Mouse (Mus musculus) midbrain, embryonic 12.5 days (tissue): ENCODE data around the gene Slc12a1. TPM values are rescaled to one million over a fixed set of nuclear protein-coding genes. Genes with fewer than 3 reads are reported as not detected.

Experiments used
- ATAC-seq: fragments of 200-750 bp; cut with Nextera tagmentation; 2 replicates; pipeline ENCODE4 v1.8.0; 2017; ENCODE audit warnings: low read depth, moderate TSS enrichment, moderate library complexity; ENCODE audit not compliant: low FRiP score
- H3K27ac ChIP-seq: fragments of 300-500 bp; sonication (generic); replicated peaks from 2 replicates; pipeline ENCODE4 v1.5.1; 2016; ENCODE audit warnings: mild to moderate bottlenecking
- H3K27me3 ChIP-seq: fragments of 300-500 bp; sonication (generic); 2 replicates; pipeline ENCODE4 v1.6.1; 2016; ENCODE audit warnings: mild to moderate bottlenecking
- H3K36me3 ChIP-seq: fragments of 300-500 bp; sonication (generic); 2 replicates; pipeline ENCODE4 v1.6.1; 2016
- H3K4me1 ChIP-seq: fragments of 300-500 bp; sonication (generic); 2 replicates; pipeline ENCODE4 v1.6.1; 2016
- H3K4me2 ChIP-seq: fragments of 300-500 bp; sonication (generic); replicated peaks from 2 replicates; pipeline ENCODE4 v1.6.1; 2016; ENCODE audit warnings: mild to moderate bottlenecking, moderate library complexity
- H3K4me3 ChIP-seq: fragments of 300-500 bp; sonication (generic); 2 replicates; pipeline ENCODE4 v1.5.1; 2016; ENCODE audit warnings: mild to moderate bottlenecking
- H3K9ac ChIP-seq: fragments of 300-500 bp; sonication (generic); replicated peaks from 2 replicates; pipeline ENCODE4 v1.6.1; 2016; ENCODE audit warnings: mild to moderate bottlenecking, moderate library complexity
- H3K9me3 ChIP-seq: fragments of 300-500 bp; sonication (generic); 2 replicates; pipeline ENCODE4 v1.6.1; 2016; ENCODE audit warnings: mild to moderate bottlenecking
- WGBS: fragments of 180-500 bp; shearing (Covaris S2); methylation state at CpG from one replicate; pipeline ENCODE4 v1.1.7; 2016; 5-methylcytosine and 5-hydroxymethylcytosine counted together
- polyA plus RNA-seq: library from polyadenylated mRNA; unstranded; fragments of >200 nt; fragmentation: Nextera tagmentation; extraction: Ambion mirVana; gene quantifications from 2 replicates; pipeline ENCODE4 v1.2.1, GENCODE M21; 2016

The Slc12a1 gene
- polyA plus RNA-seq, 1 experiment from 2014 or later: not detected

DNA sequence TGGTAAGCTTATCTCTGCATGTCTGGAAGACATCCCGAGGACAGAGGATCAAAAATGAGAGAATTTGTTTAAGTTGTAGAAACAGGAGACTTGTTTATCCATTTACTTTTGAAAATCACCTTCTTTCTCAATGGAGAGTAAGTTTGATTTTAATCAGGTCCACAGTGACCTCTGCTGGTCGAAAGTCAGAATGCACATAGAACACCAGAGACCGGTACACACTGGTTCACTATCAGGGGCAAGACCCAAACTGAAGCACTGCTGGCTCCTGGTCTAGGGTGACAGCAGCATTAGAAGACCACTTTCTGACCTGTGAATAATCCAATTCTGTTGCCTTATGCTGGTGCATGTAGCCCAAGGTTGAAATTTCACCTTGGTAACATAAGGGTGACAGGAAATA is 62.3 kb downstream of the Slc12a1 start:
- Histone ChIP-seq H3K27me3 (no peaks in the 10 kb centered on the region), H3K9me3 (no peaks in the 10 kb centered on the region), H3K9ac (no peak overlapping the region), H3K36me3 (no peaks in the 10 kb centered on the region), H3K4me1 (no peaks in the 10 kb centered on the region), H3K4me2 (no peak overlapping the region), H3K27ac (no peak overlapping the region), H3K4me3 (no peak overlapping the region)
- 4% methylated on average over 3 of the region's 3 CpGs for WGBS
- ATAC-seq: peak; percentile 49; the same call in 1 of the 2 replicates

DNA sequence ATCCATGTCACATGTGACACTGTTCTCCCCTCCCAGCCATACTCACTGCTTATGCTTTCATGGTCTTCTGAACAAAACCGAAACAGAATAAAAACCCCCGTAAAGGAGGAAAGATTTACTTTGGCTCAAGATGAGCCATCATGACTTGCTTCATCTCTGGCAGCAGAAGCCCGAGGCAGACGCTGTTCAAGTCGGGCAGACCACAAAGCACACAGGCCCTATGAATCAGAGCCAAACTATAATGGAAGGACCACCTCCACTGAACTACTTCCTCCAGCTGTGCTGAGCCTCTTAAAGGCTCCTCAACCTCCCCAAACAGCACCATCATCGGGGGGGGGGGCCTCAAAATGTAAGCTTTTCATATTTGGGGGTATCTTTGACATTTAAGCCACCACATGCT is 65.0 kb downstream of the Slc12a1 start:
- H3K9me3 ChIP-seq: no peaks in the 10 kb centered on the region
- no peak for ATAC-seq
- no peaks in the 10 kb centered on the region for H3K27me3 ChIP-seq
- no peak overlapping the region for H3K9ac ChIP-seq
- H3K4me3 ChIP-seq: no peak overlapping the region
- WGBS: 78% methylated on average over 6 of the region's 6 CpGs
- no peak overlapping the region for H3K4me2 ChIP-seq
- no peak overlapping the region for H3K27ac ChIP-seq
- H3K4me1 ChIP-seq: no peaks in the 10 kb centered on the region
- no peaks in the 10 kb centered on the region for H3K36me3 ChIP-seq

DNA sequence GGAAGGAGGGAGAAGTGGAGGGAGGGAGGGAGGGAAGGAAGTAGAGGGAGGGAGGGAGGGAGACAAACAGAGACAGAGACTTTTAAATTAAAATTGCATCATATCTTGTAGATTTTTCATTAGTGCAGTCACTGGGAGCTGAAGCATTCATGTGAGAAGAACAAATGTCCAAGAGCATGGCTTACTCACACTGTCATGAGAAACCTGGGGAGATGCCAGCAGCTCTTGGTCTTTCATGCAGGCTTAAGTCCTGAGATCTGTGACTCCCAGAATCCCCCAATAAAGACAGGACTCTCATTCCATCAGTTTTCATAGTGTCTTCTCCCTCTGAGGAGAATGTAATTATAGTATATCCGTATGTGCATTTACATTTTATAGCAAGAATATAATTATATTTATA is 66.3 kb downstream of the Slc12a1 start:
- Histone ChIP-seq H3K36me3 (no peaks in the 10 kb centered on the region), H3K9me3 (no peaks in the 10 kb centered on the region), H3K4me2 (no peak overlapping the region), H3K4me1 (no peaks in the 10 kb centered on the region), H3K4me3 (no peak overlapping the region), H3K27me3 (no peaks in the 10 kb centered on the region), H3K27ac (no peak overlapping the region), H3K9ac (no peak overlapping the region)
- 82% methylated on average over 1 of the region's 1 CpGs for WGBS
- ATAC-seq: no peak

DNA sequence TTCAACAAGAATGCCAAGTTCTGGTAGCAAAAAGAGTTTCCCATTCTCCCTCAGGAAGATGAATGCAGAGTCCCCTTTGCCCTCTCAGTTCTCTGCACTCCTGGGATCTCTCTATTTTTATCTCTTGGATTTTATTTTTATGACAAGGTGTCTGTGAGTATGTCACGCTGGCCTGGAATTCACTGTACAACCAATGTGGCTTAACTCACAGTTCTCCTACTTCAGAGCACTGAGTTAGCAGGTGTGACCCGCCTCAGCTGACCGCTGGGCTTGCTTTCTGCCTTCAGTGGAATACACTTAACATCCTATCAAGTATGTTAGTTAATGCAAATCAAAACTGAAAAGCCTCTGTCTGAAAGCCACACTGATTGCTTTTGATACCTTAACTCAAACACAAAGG is 67.0 kb downstream of the Slc12a1 start:
- no peak overlapping the region for H3K27ac ChIP-seq
- H3K9me3 ChIP-seq: no peaks in the 10 kb centered on the region
- no peak overlapping the region for H3K9ac ChIP-seq
- no peaks in the 10 kb centered on the region for H3K4me1 ChIP-seq
- 83% methylated on average over 3 of the region's 3 CpGs for WGBS
- no peaks in the 10 kb centered on the region for H3K36me3 ChIP-seq
- no peak for ATAC-seq
- H3K4me3 ChIP-seq: no peak overlapping the region
- no peaks in the 10 kb centered on the region for H3K27me3 ChIP-seq
- no peak overlapping the region for H3K4me2 ChIP-seq

DNA sequence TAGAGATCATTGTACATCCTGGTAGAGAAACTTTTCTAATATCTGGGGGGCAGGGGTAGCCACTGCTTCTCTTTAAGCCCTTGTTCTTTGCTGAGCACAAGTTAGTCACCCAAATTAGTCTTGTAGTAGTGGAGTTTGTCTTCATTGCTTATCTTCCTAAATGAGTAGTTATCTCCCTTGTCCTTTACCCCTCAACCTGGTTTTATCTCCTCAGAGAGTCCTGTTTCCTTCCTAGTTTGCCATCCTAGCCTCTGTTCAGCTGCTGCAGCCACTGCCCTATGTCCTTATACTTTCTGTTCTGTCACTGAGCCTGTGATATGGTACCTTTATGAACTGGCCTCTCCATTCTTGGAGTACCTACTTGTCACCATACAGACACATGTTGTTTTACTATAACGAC is 69.4 kb downstream of the Slc12a1 start:
- Histone ChIP-seq H3K9ac (no peak overlapping the region), H3K4me1 (no peaks in the 10 kb centered on the region), H3K9me3 (no peaks in the 10 kb centered on the region), H3K27ac (no peak overlapping the region), H3K36me3 (no peaks in the 10 kb centered on the region), H3K4me3 (no peak overlapping the region), H3K4me2 (no peak overlapping the region), H3K27me3 (no peaks in the 10 kb centered on the region)
- ATAC-seq: no peak
- WGBS: 87% methylated on average over 1 of the region's 1 CpGs

DNA sequence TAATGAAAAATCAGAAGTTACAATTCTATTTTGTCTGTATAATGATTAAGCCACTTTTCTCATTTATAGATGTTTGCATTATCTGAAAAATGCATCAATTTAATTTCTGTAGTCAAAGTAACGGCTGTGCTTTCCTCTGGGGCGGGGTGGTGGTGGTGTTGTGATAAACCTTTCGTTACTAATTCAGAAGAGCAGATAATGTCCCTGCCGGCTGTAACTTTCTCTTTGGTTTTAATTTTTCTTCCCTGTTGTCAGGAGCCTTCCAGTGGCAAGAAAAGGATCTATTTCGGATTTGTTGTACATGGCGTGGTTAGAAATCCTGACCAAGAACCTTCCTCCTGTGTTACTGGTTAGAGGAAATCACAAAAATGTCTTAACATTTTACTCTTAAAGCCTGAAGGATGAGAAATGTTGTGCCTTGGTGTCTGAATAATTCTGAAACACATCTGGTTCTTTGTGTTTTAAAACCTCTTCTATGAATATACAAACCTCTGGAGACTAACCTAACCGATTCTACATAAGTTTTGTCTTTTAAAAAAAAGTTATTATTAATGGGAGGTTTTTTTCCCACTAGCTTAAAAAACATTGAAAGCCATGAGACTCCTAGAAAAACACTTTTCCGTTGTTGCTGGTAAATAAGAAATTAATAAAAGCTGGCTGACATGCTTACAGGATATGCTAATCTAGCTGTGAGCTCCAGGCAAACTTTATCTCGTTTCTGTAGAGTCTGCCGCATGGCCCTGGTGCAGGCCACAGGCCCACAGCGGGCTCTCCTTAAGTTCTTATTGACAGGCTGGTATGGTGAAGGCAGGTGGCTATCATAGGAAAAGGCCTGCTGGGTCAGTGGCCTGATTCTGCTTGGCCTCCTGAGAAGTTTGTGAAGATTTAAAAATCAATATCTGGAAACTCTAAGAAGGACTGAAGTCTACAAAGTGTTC is 76.4 kb downstream of the Slc12a1 start:
- no peaks in the 10 kb centered on the region for H3K27me3 ChIP-seq
- no peak for ATAC-seq
- H3K9me3 ChIP-seq: no peaks in the 10 kb centered on the region
- no peak overlapping the region for H3K4me2 ChIP-seq
- no peak overlapping the region for H3K27ac ChIP-seq
- H3K4me3 ChIP-seq: no peak overlapping the region
- no peak overlapping the region for H3K9ac ChIP-seq
- no peaks in the 10 kb centered on the region for H3K36me3 ChIP-seq
- WGBS: 88% methylated on average over 11 of the region's 11 CpGs
- H3K4me1 ChIP-seq: no peaks in the 10 kb centered on the region

DNA sequence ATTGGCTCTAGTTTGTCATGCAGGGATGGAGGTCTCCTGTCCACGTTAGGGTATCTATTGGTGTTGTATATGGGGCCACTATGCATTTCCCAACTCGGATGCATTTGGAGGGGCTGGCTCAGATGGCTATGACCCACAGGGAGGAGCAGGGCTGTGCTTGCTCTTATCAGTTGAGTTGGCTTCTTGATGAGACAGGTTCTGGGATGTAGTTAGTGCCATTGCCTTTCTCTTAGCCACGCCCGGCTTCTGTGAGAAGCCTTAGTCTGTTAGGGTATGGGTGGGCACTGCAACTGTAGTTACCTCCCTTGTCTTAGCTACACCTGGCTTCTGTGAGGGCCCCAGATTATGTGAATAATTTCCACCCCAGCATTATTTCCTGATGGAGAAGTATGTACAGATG is 79.9 kb downstream of the Slc12a1 start:
- Histone ChIP-seq H3K27me3 (no peaks in the 10 kb centered on the region), H3K4me2 (no peak overlapping the region), H3K4me3 (no peak overlapping the region), H3K36me3 (no peaks in the 10 kb centered on the region), H3K27ac (no peak overlapping the region), H3K9me3 (no peaks in the 10 kb centered on the region), H3K4me1 (no peaks in the 10 kb centered on the region), H3K9ac (no peak overlapping the region)
- 87% methylated on average over 4 of the region's 4 CpGs for WGBS
- ATAC-seq: no peak

DNA sequence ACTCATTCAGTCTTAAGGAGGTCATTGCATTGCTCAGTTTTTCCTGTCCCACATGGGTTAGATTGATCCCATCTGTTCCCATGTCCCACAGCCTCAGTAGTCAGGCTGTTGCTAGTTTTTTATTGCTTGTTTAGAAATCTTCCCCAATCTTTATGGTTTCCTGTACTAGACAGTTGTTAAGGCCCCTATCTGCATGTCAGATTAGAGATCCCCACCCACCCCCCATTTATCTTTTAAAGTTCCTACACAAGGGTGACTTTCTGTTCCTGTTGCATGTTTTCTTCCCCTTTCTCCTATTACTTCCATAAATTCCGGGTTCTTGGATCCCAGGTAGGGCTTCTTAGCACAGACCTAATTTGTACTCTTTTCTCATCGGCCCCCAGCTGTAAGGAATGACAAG is 81.2 kb downstream of the Slc12a1 start:
- WGBS: 80% methylated on average over 2 of the region's 2 CpGs
- Histone ChIP-seq H3K4me1 (no peaks in the 10 kb centered on the region), H3K4me2 (no peak overlapping the region), H3K36me3 (no peaks in the 10 kb centered on the region), H3K9ac (no peak overlapping the region), H3K27me3 (no peaks in the 10 kb centered on the region), H3K9me3 (no peaks in the 10 kb centered on the region), H3K27ac (no peak overlapping the region), H3K4me3 (no peak overlapping the region)
- no peak for ATAC-seq

DNA sequence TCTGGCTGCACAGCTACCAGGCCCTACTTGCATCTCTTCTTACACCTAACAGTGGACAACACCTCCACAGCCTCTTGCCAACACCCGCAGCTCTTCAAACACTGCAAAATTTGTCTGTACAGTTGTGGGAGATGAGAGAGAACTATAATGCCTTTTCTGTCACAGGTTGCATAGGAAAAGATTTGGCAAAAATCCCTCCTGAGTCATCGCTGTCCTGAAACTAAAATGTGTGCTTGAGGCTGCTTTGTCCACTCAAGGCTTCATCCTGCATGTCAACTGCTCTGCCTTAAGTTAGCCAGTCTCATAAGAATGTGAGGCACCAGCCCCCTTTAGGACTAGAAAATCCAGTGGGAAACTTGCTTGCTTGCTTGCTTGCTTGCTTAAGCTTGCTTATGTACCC is 81.7 kb downstream of the Slc12a1 start:
- Histone ChIP-seq H3K9ac (no peak overlapping the region), H3K4me3 (no peak overlapping the region), H3K9me3 (no peaks in the 10 kb centered on the region), H3K4me2 (no peak overlapping the region), H3K27ac (no peak overlapping the region), H3K36me3 (no peaks in the 10 kb centered on the region), H3K27me3 (no peaks in the 10 kb centered on the region), H3K4me1 (no peaks in the 10 kb centered on the region)
- WGBS: 92% methylated on average over 2 of the region's 2 CpGs
- ATAC-seq: no peak

DNA sequence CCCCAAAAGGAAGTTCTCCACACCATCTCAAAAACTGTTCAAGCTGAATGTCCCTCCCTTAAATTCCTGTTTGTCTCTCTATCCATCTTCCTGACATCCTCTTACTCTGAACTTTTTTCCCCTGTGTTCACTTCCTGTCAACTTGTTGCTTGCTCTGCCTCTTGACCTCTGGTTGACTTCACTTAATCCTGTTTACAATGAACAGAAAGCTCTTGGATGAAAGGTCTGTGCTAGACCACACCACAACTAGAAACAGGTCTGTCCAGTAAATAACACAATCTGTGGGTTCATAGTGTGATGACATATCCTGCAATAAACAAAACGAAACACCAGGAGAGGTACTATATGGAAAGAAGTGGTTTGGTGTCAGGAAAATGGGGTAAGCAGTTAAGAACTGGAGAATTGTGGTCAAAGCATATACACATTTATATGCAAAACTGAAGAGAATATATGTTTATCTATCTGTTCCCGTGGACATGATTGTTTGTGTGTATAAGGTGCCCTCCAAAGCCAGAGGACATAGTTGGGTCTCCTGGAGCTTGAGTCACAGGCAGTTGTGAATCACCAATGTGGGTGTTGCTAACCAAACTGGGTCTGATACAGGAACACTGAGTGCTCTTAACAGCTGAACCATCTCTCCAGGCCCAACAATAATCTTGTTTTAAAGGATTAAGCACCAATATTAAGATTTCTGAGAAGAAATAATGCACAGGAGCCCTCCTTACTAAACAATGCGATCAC is 93.4 kb downstream of the Slc12a1 start:
- WGBS: 95% methylated on average over 3 of the region's 3 CpGs
- Histone ChIP-seq H3K9ac (no peak overlapping the region), H3K9me3 (no peaks in the 10 kb centered on the region), H3K27ac (no peak overlapping the region), H3K36me3 (peaks cover 6% of the 10 kb centered on the region; the same call in 1 of the 2 replicates), H3K27me3 (no peaks in the 10 kb centered on the region), H3K4me2 (no peak overlapping the region), H3K4me3 (no peak overlapping the region), H3K4me1 (peaks cover 19% of the 10 kb centered on the region)
- no peak for ATAC-seq

DNA sequence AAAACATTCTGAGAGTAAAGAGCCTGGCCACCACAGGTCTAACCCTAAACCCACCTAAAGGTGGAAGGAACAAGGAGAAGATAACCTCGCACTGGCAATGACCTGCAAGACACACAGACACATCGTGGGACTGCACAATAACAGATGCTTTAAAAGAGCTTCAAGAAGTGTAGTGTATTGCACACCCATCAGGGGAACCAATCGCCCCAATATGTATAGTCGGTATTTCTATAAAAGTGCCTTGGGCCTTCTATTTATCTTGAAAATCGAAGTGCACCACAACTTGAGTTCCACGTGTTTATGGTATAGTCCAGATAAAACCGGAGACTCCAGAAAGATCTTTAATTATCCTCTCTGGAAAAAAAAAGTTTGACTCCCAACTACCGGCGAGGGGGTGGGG is 94.4 kb downstream of the Slc12a1 start:
- H3K27ac ChIP-seq: peak overlapping the region; percentile 86
- H3K9me3 ChIP-seq: no peaks in the 10 kb centered on the region
- ATAC-seq: 0 out of 2 replicates have a peak, but pooled peaks have one; percentile 2
- H3K27me3 ChIP-seq: no peaks in the 10 kb centered on the region
- H3K4me3 ChIP-seq: peak overlapping the region; percentile 76
- peaks cover 8% of the 10 kb centered on the region; the same call in 1 of the 2 replicates for H3K36me3 ChIP-seq
- peak overlapping the region; percentile 76 for H3K4me2 ChIP-seq
- H3K9ac ChIP-seq: peak overlapping the region; percentile 86
- WGBS: 20% methylated on average over 9 of the region's 9 CpGs
- H3K4me1 ChIP-seq: peaks cover 19% of the 10 kb centered on the region
